Mouse (Mus musculus) A20 (cell line): ENCODE measurements around the gene Nhej1.

Experiments used
- DNase-seq: peaks from one replicate; pipeline ENCODE4 v3.0.0-alpha.2; 2011; ENCODE audit warnings: low read depth, low spot score

The Nhej1 gene

DNA sequence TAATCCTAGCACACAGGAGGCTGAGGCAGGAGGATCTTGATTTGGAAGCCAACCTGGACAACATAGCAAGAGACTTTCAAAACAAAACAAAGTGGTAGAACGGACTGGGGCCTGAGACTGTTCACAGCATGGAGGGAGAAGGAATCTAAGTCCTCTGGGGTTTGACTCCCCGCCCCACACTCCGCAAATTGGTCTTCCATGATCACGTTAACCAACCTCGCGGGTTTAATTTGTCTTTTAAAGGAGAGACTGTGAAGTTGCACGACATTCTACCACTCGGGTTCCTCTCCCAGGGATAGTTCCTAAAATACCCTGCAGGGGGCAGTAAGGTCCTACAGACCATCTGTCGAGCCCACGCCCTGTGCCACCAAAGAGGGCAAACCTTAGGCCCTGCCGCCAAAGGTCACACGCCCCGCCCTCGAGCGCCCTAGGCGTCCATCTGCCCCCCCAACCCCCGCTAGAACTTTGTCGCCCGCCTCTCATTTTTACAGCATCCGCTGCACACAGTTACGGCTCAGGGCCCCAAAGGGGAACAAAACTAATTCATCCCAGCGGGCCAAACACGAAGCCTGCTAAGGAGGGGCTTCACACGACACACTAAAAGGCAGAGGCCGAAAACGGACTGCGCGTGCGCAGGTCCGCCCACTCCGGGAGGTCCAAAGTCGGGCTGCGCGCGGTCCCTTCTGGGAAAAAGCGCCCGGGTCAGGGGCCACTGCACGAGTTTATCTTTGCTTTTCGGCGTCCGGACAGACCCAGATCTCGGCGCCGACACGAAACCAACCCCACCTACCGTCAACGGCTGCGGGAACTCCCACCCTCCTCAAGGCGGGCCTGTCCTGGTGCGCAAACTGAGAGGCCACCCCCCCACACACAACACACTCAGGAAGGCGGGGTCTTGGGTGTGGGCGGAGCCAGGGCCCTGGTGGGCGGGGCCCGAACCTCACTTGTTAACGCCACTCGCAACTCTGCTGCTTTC lies at the start of gene Nhej1:
Nhej1 (minus strand) TSS at position 855 of the 976 bp plus-strand sequence.
- peak; percentile 98 for DNase-seq

DNA sequence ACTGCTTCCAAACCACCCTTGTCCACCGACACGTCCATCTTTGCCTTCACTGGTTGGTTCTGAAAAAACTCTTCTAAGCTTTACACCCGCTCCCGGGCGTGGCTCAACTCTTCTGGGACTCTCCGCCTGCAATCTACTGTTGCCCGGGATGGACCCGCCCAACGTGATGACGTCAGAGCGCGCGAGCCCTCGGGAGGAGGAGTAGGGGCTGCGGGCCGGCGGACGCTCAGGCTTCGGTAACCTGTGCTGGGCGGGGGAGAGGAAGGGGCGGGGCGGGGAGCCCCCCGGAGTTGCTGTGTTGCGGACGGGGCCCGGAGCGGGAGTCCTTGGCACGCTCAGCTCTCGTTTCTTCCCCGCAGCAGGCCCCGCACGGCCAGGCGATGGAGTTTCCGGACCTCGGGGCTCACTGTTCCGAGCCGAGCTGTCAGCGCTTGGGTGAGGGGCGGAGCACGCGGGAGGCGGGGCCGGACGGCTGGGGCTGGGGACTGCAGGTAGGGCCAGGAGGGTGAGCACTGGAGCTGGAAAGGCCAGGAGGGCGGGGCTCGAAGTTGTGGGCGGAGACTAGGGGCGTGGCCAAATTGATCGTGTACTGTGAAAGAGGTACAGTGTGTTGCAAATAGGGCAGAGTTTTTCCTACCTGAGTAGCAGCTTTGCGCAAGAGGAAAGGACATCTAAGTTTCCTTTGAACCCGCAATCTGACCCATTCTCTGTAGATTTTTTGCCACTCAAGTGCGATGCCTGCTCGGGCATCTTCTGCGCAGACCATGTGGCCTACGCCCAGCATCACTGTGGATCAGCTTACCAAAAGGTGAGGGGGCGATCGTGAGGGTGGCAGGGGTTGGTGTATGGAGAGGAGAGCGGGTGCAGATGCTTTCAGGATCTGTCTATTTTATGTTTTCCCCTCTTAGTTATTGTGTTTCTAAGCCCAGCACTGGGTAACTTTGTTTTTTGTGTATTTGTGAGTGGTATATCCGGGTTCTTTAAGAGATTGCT lies 43.8 kb upstream of the Nhej1 start, which contains the start of gene Zfand2b:
Zfand2b (plus strand) TSS at position 175 of the 993 bp plus-strand sequence.
- peak; percentile 97 for DNase-seq

DNA sequence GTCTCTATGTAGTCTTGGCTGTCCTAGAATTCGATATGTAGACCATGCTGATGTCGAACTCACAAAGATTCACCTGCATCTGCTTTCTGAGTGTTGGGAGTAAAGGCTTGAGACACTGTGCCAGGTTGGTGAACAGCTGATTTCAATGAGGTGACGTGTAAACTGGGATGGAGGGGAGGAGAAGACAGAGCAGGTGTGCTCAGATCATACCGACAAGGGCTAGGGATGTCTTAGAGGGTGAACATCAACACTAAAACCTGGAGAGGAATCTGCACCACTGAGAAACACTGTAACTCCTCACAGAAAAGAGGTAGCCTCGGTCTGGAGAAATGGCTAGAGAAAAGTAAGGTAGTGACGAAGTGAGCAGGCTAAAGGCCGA lies 43.1 kb upstream of the Nhej1 start:
- DNase-seq: no peak

DNA sequence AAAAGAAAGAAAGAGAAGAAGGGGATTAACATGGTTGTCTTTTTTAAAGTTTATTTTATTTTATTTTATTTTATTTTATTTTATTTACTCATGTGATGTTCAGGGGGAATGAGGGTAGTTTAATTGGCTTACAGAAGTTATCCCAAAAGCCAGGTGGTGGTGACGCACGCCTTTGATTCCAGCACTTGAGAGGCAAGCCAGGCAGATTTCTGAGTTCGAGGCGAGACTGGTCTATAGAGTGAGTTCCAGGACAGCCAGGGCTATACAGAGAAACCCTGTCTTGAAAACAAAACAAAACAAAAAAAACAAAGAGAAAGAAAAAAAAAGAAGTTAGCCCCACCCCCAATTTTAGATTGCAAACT lies 35.2 kb upstream of the Nhej1 start:
- no peak for DNase-seq

GRCm38 (mm10) chr1:75159540-75160255 lies 34.7 kb upstream of the Nhej1 start:
- no peak for DNase-seq

- DNase-seq: no peak
Observed at GRCm38 (mm10) chr1:75158990-75159389, 34.0 kb upstream of the Nhej1 start.

DNA sequence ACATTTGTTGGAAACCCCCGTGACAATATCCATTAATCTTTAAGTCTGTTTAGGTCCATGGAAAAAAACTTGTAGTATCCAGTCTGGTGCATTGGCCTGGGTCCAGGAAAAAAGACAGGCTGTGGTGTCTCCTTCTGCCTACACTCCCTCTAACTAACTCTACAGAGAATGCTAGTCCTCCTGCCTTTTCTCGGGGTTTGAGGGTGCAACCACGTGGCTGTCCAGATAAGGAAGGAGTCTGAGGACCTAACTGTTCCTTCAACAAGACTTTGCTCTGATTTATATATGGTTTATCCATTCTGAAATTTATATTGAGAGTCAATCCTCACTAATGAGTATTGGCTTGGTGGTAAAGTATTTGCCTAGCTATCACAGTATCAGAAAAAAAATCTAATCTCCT lies 30.8 kb upstream of the Nhej1 start:
- no peak for DNase-seq

- no peak for DNase-seq
Observed at GRCm38 (mm10) chr1:75148727-75149126, 23.7 kb upstream of the Nhej1 start.

- no peak for DNase-seq
Observed at GRCm38 (mm10) chr1:75147411-75148135, 22.6 kb upstream of the Nhej1 start.

DNA sequence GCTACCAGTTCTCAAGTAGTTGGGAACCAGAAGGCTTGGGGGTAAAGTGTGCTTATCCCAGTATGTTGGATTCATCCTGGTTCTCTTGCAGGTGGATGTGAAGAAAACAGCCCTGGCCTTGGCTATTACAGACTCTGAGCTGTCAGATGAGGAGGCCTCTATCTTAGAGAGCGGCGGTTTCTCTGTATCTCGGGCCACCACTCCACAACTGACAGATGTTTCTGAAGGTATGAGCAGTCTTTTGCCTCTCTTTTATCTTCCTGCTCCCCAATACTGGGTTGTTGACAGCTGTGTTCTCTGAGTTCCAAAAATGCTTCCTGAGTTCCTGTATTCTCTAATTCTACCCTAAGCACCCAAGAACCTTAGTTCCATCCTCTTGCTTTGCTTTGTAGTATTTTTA lies 20.6 kb upstream of the Nhej1 start:
- DNase-seq: no peak

- DNase-seq: peak; percentile 98
Observed at GRCm38 (mm10) chr1:75142301-75143261, 17.6 kb upstream of the Nhej1 start, which contains the start of the genes Cnppd1 and Retreg2. Cnppd1 (minus strand) TSS chr1:75142711. Retreg2 (plus strand) TSS chr1:75142778.

DNA sequence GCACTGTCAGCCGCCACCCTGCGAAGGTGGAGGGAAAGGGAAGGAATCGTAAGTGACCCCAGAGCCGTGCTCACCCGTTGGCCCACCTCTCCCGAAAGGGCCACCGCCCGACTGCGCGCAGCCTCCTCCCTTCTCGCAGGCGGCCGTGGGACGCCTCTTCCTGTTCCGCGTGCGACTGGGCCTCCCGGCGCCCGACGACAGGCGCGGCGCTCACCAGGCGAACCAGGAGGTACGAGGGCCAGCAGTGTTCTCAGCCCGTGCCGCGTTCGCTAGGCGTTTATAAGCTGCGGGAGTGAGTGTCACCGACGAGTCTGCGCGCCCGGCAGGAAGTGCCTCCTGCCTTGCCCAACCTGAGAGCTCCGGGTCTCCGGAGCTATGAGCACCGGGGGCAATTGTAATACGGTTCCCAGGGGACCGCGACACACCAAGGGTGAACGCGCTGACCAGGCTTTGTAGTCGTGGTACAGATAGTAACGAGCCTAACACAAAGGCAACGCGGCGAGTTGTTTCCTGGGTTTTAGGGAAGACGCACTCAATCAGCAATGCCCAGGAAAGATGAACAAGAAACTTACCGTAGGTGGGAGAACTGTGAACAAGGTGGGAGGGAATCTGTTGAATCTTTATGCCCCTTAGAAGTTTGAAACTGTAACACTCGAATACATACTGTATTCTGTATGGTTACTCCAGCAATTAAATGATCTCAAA lies 16.6 kb upstream of the Nhej1 start:
- DNase-seq: peak; percentile 79

GRCm38 (mm10) chr1:75140601-75141190 lies 15.7 kb upstream of the Nhej1 start:
- DNase-seq: no peak

GRCm38 (mm10) chr1:75138448-75138847 lies 13.4 kb upstream of the Nhej1 start:
- no peak for DNase-seq

DNA sequence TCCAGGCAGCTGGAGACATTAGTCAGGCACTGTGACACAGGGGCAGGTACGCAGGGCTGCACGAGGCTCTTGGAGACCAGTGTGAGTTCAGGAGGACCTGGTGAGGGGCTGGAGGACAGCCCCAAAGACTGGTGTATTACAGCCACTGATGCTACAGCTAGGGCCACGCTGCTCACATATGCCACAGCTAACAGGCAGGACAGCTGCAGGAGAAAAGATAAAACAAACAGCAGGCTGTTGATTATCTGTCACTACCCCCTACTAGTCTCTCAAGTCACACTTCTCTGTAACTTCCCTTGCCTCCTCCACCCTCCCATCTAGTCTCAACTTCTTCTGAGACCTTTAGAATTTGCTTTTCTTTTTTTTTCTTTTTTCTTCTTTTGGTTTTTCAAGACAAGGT lies 11.7 kb upstream of the Nhej1 start:
- no peak for DNase-seq

DNA sequence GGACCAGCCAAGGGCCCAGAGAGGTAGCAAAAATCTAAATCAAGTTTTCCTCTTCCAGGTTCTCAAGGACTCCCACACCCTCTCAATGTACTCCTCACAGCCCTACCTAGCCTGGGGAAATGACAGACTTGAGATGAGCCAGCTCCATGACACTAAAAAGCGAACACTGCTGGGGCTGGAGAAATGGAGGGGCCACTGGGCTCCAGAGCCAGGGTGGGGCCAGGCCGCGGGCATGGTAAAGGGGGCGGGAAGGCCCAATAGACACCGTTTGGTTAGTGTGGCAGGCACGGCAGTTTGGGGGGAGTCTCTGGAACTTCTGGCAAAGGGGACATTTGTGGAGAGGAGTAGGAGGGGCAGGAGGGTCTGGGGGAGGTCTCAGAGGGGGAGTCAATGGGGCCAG lies 11.3 kb upstream of the Nhej1 start:
- no peak for DNase-seq

- no peak for DNase-seq
Observed at GRCm38 (mm10) chr1:75133421-75134207, 8.6 kb upstream of the Nhej1 start, which contains the start of gene Slc23a3. Slc23a3 (minus strand) TSS chr1:75133890.

GRCm38 (mm10) chr1:75128641-75129040 lies 3.6 kb upstream of the Nhej1 start:
- DNase-seq: no peak
